Mouse (Mus musculus) midbrain, embryonic 13.5 days (tissue): ENCODE measurements around the gene Cdk11b. TPM values are rescaled to one million over a fixed set of nuclear protein-coding genes. Genes with fewer than 3 reads are reported as not detected.

ENCODE experiments used
- polyA plus RNA-seq: library from polyadenylated mRNA; unstranded; fragments of >200 nt; fragmentation: Nextera tagmentation; extraction: Ambion mirVana; gene quantifications from 2 replicates; pipeline ENCODE4 v1.2.1, GENCODE M21; 2015

The Cdk11b gene
- polyA plus RNA-seq, 1 experiment from 2014 or later, result 65.1 TPM

Other genes starting within 250 kb of the Cdk11b start
- 0.11 TPM in 1 of 2 replicates, not detected in the other for gene Gabrd, start 226.7 kb upstream of the Cdk11b start, polyA plus RNA-seq
- 3.8 and 4.2 TPM in 2 replicates for gene Cfap74, start 215.7 kb upstream of the Cdk11b start, polyA plus RNA-seq
- gene Tmem52, start 155.7 kb upstream of the Cdk11b start, polyA plus RNA-seq, result not detected in 2 replicates
- 1,008 and 1,072 TPM in 2 replicates for gene Gnb1, start 133.5 kb upstream of the Cdk11b start, polyA plus RNA-seq
- gene Nadk, start 62.5 kb upstream of the Cdk11b start, polyA plus RNA-seq, result 78.0 and 85.5 TPM in 2 replicates
- gene Slc35e2, start 23.4 kb upstream of the Cdk11b start, polyA plus RNA-seq, result 15.9 and 16.5 TPM in 2 replicates
- gene Gm10563, start 20.6 kb downstream of the Cdk11b start, polyA plus RNA-seq, result not detected in 2 replicates
- gene Mmp23, start 28.5 kb downstream of the Cdk11b start, polyA plus RNA-seq, result 3.6 and 3.8 TPM in 2 replicates
- 32.6 and 41.9 TPM in 2 replicates for gene Mib2, start 44.3 kb downstream of the Cdk11b start, polyA plus RNA-seq
- 5.0 and 6.4 TPM in 2 replicates for gene Fndc10, start 69.5 kb downstream of the Cdk11b start, polyA plus RNA-seq
- gene Ssu72, start 79.9 kb downstream of the Cdk11b start, polyA plus RNA-seq, result 155 and 159 TPM in 2 replicates
- 8.6 and 10.1 TPM in 2 replicates for gene Tmem240, start 109.9 kb downstream of the Cdk11b start, polyA plus RNA-seq
- gene Atad3a, start 136.2 kb downstream of the Cdk11b start, polyA plus RNA-seq, result 82.1 and 84.8 TPM in 2 replicates
- gene Vwa1, start 149.8 kb downstream of the Cdk11b start, polyA plus RNA-seq, result 18.7 and 20.9 TPM in 2 replicates
- 0.40 and 0.58 TPM in 2 replicates for gene Tmem88b, start 161.0 kb downstream of the Cdk11b start, polyA plus RNA-seq
- gene Ankrd65, start 165.6 kb downstream of the Cdk11b start, polyA plus RNA-seq, result not detected in 2 replicates
- 259 and 262 TPM in 2 replicates for gene Mrpl20, start 178.0 kb downstream of the Cdk11b start, polyA plus RNA-seq
- gene Ccnl2, start 187.6 kb downstream of the Cdk11b start, polyA plus RNA-seq, result 182 and 189 TPM in 2 replicates
- gene Aurkaip1, start 206.4 kb downstream of the Cdk11b start, polyA plus RNA-seq, result 140 and 146 TPM in 2 replicates
- 17.9 and 22.2 TPM in 2 replicates for gene Mxra8, start 214.8 kb downstream of the Cdk11b start, polyA plus RNA-seq
- 8.1 and 8.4 TPM in 2 replicates for gene Dvl1, start 222.5 kb downstream of the Cdk11b start, polyA plus RNA-seq
- 0.80 and 0.83 TPM in 2 replicates for gene Tas1r3, start 238.5 kb downstream of the Cdk11b start, polyA plus RNA-seq
- 22.1 and 24.5 TPM in 2 replicates for gene Cptp, start 244.6 kb downstream of the Cdk11b start, polyA plus RNA-seq
- gene Ints11, start 244.7 kb downstream of the Cdk11b start, polyA plus RNA-seq, result 85.3 and 88.6 TPM in 2 replicates